Mouse (Mus musculus) 3T3-L1 (cell line): ENCODE results near the gene Stt3b.

ENCODE experiments used
- DNase-seq: peaks from one replicate; pipeline ENCODE4 v3.0.0-alpha.2; 2015; ENCODE audit warnings: low read depth, low spot score

Stt3b gene

DNA sequence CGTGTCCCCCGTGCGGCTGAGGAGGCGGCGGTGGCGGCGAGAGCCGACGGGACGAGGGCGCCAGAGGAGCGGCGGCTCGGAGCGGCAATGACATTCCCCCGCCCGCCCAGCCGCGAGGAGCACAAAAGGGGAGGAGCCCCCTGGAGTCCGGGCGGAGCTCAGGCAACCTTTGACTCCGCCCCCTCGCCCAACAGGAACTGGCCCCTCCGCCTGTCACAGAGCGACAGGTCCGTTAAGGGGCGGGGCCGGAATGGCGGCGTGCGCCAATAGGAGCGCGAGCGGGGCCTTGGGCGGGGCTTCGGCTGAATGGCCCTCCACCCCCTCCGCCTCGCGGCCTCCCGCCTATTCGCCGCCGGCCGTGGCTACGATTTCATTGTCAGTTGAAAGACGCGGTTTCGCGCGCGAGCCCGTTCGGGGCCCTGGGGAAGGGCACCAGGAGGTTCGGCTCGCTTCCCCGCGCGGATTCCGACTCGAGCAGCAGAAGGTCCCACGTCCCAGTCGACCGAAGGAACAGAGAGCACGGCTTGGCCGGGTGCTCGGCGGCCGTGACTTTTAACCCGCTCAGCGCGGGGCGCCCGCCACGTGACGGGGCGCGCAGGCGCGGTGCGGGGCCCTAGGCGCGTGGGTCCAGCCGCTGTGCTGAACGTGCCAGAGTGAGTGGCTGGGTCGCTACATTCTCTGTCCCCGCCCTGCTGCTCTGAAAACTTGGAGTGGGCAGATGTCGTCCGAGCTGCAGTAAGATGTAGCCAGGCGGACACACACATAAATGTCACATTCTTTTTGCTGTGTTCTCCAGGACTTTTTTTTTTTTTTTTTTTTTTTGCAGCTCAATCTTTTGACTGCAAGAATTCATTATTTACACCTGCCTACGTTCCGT, at the start of gene Stt3b:
Gene Stt3b (minus strand): TSS at position 76 of the 877 bp plus-strand sequence.
- DNase-seq: peak; percentile 97

DNA sequence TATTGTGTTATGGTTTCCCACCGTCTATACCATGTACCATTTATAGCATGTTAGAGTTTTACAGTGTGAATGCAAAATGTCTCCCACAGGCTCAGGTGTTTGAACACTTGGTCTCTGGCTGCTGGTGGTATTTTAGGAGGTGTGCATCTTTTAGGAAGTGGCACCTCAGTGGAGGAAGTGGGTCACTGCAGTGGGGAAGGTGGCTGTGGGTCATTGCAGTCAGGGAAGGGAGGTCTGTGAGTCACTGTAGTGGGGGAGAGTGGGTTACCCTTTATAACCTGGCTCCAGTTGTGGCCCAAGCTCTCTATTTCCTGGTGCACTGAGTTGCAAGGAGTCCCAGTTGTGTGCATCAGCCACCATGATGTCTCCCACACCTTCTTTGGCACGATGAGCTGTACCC, 48.2 kb upstream of the Stt3b start:
- no peak for DNase-seq

DNA sequence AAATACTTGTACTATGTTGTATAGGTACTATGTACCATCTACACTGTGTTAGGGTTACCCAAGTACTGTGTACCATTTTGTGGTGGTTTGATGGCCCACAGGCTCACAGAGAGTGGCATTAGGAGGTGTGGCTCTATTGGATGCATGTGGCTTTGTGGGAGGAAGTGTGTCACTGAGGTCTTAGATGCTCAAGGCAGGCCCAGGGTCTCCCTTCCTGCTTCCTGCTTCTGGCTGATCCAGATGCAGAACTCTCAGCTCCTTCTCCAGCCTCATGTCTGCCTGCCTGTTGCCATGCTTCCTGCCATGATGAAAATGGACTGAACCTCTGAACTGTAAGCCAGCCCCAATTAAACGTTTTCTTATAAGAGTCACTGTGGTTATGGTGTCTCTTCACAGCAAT, 47.8 kb upstream of the Stt3b start:
- no peak for DNase-seq

DNA sequence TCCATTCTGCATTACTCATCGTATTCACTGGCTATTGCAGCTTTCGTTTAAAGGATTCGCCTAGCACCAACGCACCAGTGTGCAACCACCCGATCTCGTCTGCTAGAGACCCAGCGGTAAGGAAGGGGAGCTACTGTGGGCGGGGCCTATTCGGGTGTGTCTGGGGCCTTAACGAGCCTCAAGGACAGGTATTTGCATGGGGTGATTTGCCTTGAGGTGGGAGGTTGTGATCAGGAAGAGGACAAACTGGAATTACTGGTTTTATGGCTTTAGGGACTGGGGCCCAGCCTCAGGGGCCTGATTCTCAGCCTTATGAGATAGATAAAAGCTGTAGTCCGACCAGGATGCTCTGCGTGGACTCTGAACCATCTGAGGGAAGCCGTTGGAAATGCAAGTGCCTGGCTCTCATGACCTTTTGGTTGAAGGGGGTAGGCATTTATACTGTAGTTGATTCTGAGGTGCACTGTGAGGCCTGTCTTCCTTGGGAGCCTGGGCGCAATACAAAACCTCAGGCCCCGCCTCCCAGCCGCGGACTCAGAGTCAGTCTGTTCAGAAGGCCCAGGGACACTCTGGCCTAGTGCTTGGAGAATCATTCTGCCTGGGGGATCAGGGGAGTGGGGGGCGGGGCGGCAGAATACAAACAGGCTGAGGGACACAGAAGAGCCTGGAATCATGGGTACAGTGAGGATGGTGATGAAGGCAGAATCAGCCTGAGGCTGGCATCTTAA, 46.7 kb upstream of the Stt3b start:
- DNase-seq: no peak

DNA sequence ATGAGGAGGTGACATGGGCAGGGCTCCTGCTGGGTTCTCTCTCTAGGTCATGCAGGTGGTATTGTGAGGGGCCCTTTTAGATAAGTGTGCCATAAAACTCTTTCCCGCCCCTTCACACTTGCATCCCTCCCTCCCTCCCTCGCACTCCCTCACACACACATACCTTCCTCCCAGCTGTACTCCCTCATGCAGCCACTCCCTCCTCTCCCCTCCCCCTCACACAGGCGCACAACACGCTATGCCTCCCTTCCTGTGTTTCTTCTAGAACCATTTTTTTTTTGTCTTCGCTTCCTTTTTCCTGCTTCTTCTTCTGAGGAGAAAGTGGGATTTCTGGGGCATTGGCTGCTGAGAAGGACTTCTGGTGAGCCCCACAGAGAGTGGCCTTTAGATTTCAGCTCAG, 45.8 kb upstream of the Stt3b start:
- no peak for DNase-seq

DNA sequence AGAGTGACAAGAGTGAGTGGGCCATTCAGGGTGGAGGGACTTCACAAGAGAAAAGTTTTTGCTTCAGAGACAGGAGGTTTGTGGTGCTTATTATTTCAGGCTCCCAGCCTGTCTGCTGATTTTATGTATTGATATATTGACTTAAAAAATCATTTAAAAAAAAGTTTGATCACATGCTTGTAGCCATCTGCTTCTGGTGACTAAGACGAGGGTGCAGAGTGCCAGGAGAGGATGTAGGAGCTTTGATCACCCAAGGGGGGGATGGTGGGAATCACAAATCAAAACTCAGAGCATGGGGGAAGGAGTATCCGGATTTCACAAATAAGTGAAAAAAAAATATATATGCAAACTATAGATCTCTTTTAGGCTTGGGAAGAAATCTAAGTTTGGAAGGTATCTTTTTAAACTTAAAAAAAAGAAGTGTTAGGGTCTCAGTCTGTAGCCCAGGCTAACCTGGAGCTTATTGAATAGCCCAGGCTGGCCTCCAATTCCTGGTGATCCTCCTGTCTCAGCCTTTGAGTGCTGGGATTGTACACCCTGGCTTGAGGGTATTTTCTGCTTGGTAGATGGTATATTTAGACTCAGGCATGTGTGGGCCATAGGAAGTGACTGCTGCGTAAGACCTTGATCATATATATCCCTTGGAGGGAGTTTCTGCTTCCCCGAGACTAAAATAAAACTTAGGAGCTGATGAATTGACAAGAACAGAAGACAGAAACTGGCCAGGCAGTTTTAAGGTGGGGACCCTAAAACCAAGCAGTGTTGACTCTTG, 39.7 kb upstream of the Stt3b start:
- DNase-seq: no peak

DNA sequence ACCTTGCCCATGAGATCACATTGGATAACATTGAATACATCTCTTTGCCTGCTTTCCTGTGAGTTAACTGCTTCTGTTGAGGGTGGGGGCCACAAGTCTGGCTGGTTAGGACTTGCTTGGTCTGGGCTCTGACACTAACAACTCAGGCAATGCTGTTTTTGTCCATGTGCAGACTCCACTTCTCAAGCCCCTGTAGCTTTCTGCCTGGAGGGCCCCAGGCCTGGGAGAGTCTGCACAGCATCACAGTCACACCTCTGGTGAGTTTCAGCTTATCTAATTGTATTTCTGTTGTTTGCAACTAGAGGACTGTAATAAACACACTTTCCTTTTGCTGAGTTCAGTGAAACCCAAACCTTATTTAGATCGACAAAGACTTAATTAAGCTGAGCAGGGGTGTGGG, 38.9 kb upstream of the Stt3b start:
- DNase-seq: no peak

DNA sequence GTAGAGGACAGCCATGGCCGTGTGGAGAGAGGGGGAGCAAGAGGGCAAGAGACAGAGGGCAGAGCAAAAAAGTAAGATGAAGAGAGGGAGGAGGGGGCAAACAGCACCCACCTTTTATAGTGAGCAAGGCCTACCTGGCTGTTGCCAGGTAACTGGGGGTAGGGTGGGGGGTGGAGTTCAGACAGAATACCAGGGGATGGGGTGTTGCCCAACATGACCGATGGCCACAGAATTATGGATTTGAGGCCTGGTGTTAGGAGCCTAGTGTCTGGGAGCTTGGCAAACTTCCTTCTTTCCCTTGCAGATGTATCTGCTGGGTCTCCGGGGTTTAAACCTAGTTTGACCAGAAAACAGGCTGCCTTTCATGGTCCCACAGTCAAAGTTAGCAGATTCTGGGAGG, 34.7 kb upstream of the Stt3b start:
- DNase-seq: no peak

DNA sequence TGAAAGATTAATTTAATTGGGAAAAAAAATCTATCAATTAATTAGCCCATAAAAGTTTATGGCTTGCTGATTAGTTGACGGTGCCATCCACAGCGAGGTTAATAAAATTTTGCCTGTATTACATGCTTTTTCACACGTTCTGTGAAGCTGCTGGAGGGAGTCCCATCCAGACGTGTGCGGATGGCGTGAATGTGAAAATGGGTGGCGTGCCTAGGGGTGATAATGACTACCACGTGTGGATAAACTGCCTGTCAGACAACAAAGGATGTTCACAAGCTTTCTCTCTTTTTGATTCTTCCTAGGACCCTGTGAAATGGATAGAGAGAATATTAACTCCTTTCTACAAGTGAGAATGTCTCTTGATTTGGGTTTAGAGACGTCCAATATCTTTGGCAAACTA, 31.4 kb upstream of the Stt3b start:
- no peak for DNase-seq

DNA sequence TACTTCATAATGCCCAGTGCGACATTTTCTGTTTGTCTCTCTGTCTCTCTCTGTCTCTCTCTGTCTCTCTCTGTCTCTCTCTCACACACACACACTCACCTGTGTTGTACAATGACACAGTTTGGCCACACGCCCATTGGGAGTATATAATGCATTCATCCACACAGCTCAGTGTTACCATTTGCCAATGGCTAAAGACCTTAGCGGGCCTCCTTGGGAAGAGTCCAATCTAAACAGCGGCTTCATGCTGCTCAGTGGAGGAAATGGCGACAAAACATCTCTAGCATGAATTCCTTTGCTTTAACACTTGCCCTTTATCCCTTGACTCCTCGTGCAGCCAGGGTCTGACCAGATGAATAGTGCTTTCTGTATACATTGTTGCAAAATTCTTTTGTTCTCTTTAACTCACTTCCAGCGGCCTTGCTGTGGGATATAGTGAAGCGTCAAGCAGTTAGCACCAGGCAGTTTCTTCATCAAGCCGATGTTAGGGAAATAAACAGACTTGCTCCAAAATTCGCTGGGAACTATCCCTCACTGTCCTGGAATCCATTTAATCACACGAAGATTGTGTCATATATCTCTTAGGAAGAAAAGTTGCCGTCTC, 30.1 kb upstream of the Stt3b start:
- peak; percentile 7 for DNase-seq

DNA sequence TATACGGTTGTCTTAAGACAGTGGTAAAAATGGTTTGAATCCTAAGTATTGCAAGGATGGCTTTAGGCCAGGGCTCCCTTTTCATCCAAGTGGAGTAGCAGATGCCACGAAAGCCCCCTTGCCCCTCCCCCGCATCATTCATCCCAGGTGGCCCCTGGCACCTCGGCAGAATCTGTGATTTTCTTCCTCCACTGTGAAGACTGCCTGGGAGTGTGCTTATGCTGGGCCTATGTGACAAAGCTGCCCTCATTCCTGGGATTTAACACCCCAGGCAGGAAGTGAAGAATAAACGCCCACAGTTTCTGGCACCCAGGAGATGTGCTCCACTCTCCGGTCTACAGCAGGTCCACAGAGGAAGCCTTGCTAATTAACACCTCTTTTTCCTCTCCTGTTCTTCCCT, 28.6 kb upstream of the Stt3b start:
- DNase-seq: no peak

DNA sequence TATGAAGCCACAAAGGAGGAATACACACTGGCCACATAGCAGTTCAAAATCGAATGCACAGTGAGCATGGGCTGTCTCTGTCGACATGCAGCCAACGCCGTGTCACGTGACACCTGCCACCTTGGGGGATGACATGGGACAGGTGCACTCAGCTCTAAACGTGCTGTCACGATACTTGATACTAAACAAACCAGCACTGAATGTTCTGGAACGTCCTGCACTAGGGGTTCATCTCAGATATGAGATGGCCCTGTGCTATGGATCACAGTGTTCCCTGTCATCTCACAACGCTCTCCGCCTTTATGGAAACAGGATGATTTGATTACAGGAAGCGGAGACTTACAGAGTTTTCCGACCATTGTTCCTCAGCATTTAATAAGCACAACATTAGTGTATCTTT, 22.8 kb upstream of the Stt3b start:
- no peak for DNase-seq

DNA sequence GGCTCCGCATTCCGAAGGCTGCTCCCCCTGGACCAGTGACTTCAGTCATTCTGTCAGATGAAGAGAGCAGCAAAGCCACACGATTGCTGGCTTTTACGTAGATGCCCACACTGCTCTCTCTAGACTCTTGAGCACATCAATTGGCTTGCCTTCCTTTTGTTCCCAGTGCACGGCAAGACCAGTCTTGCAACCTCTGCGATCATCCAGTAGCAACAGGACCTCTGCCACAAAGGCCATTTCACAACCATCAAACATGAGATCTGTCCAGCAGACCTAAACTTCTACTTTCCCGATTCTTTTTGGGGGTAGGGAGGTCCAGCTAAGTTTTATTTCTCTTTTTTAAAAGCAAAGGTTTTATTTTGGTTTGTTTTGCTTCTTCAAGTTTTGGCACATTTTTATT, 22.1 kb upstream of the Stt3b start:
- DNase-seq: no peak

DNA sequence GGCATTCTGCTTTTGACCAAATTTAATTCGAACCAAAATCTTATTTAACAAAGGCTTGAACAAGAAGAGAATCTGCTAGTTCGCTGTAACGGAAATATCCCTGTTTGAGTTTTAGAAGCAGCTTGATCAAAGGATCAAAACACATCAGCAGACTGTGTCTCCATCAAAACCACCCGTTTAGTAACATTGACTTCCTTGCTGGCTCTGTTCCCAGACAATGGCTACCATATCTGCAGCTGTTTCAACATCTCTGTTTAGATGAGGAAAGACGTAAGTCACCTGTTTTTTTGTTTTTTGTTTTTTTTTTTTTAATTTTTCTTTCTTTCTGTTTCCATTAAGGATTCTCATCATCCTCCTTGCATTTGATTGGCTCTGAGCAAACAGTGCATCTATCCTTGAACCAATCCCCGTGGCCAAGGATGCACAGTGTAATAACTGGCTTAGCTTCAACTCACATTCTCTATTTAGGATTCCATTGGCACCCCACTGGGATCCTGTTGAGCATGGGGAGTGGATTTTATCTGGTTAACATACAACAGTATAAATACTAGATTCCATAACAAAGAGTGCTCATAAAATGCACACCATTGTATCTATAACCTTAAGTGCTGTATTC, 20.7 kb upstream of the Stt3b start:
- DNase-seq: peak; percentile 53

DNA sequence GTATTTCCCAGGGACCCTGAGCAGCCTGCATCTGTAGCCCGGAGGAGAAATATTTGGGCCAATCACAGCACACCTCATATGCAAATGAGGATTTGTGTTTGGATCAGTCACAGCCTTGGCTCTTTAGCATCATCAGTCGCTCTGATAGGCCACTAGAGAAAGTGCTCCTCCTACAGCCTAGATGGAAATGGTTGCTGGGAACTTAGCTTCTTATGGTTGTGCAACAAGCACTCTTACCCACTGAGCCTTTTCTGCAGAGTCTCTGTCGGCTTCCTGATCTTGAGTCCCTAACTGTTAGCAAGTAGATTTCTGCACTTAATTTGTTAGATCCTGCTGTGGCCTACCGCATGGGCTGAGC, 16.3 kb upstream of the Stt3b start:
- DNase-seq: no peak

DNA sequence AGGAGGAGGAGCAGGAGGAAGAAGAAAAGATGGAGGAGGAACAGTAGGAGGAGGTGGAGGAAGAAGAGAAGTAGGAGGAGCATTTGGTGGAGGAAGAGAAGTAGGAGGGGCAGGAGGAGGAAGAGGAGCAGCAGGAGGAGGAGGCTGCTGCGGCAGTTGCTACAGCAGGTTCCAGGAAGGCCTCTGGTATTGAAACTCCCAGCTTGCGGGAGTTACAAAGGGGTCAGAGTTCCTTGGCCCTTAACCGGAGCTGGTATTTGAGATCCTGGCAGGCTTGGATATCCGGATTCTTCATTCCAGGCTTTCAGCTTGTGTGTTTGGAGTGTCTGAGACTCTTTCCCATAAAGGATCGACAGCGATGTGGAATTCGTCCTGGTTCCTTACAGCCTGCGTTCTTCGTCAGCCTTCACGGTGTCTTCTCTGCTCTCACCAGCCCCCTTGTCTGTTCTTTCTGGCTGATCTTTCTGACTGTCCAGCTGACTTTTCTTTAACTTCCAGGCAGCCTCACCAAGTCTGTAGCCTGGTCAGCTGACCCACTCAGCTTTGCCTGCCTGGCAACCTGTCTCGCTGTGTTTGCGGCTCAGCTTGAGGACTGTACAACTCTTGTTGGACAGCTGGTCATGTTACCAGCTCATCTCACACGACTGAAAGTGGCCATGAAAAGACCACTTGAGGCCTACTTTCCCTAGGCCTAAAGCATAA, 15.8 kb upstream of the Stt3b start:
- no peak for DNase-seq

DNA sequence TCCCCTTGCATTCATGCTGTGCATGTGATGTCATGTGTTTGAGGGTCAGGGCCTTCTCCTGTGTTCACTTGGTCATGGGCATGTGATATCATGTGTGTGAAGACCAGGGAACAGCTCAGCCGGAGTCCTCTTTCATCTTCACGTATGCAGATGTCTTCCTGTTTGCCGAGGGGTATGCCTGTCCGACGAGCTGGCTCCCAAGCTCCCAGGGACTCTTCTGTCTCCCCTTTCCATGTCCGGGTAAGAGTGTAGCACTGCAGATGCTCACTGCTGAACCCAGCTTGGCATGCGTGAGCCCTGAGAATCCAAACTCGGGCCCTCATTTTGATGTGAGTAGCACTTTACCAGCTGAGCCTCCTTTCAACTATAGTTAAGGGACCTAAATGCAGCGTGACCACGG, 13.4 kb upstream of the Stt3b start:
- no peak for DNase-seq

DNA sequence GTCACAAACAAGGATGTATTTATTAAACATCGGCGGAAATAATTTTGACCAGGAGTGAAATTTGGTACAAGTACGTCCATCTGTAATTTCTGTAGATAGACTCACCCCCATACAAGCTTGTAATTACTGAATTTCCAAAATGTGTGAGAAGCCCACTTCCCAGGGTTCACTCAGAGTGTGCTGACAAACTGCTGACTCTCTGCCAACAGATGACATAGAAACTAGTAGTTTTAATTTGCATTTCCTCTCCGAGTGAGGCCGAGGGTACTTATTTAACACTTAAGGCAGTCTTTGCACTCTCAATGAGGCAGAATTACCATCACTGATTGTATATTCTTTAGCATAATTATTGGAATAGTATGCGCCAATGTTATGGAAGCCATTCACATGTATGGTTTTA, 12.2 kb upstream of the Stt3b start:
- DNase-seq: no peak

DNA sequence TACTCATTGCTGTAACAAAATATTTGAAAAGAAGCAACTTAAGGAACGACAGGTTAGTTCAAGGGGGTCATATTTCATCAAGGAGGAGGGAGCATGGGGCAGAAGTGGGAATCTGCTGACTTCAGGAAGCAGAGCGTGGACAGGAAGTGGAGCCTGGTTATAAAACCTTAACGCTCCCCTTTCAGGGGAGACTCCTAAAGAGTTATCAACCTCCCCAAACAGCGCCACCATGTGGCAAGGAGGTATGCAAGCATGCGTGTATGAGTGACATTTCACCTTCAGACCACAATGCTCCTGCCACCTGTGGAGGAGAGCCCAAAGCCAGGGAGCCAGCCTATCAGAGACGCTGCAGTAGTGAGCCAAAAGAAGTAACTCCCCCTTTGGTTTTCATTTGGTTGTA, 10.8 kb upstream of the Stt3b start:
- DNase-seq: peak; percentile 41

DNA sequence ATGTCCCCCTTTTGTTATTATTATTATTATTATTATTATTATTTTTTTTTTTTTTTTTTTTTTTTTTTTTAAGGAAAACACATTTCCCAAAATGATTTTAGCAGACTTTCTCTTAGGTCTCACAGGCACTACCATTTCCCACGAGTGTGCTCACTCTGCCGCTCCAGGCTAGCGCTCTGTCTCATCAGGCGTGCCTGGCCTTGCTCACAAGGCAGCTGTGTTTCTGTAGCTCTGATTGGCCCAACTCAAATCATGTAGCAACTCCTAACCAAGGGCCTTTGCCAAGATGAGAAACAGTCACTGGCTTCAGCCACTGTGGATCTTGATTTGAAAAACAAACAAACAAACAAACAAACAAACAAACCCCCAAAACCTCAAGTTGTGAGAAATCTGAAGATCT, 9.9 kb upstream of the Stt3b start:
- no peak for DNase-seq
